Mouse (Mus musculus) C2C12 (cell line): ENCODE measurements around the gene Arhgef6. TPM values are rescaled to one million over a fixed set of nuclear protein-coding genes. Genes with fewer than 3 reads are reported as not detected.

Source experiments
- H3K27me3 ChIP-seq: one replicate; pipeline ENCODE4 v1.6.1; 2011; ENCODE audit not compliant: control insufficient read depth, insufficient read depth, insufficient read length
- H3K36me3 ChIP-seq: one replicate; pipeline ENCODE4 v1.6.1; 2011; ENCODE audit not compliant: control insufficient read depth, insufficient read depth
- H3K4me3 ChIP-seq: one replicate; pipeline ENCODE4 v1.5.1; 2011; ENCODE audit warnings: mild to moderate bottlenecking, control low read depth; ENCODE audit not compliant: poor library complexity, insufficient read depth, severe bottlenecking
- H3K79me2 ChIP-seq: one replicate; pipeline ENCODE4 v1.6.1; 2011; ENCODE audit not compliant: control insufficient read depth, insufficient read depth
- H3K79me3 ChIP-seq: one replicate; pipeline ENCODE4 v1.6.1; 2011; ENCODE audit warnings: low read depth, control low read depth
- H3ac ChIP-seq: one replicate; pipeline ENCODE3; 2011; ENCODE audit warnings: low read depth; ENCODE audit not compliant: control insufficient read depth, insufficient read length
- CEBPB ChIP-seq: IDR thresholded peaks from one replicate; pipeline ENCODE4 v1.6.1; 2011; ENCODE audit warnings: low read depth, mild to moderate bottlenecking, control low read depth, moderate library complexity
- CTCF ChIP-seq: IDR thresholded peaks from one replicate; pipeline ENCODE4 v1.5.1; 2011; ENCODE audit not compliant: control insufficient read depth, insufficient read depth, insufficient read length
- FOSL1 ChIP-seq: IDR thresholded peaks from one replicate; pipeline ENCODE4 v1.8.0; 2011; ENCODE audit warnings: mild to moderate bottlenecking, low read length; ENCODE audit not compliant: poor library complexity, insufficient read depth, severe bottlenecking
- MAX ChIP-seq: IDR thresholded peaks from one replicate; pipeline ENCODE4 v1.6.1; 2011; ENCODE audit warnings: mild to moderate bottlenecking, control low read depth
- MYOD1 ChIP-seq: IDR thresholded peaks from one replicate; pipeline ENCODE4 v1.6.1; 2011; ENCODE audit warnings: low read depth; ENCODE audit not compliant: control insufficient read depth, insufficient read length
- MYOG ChIP-seq: IDR thresholded peaks from one replicate; pipeline ENCODE4 v1.6.1; 2011; ENCODE audit not compliant: control insufficient read depth, insufficient read length; ENCODE audit errors: extremely low read depth
- USF1 ChIP-seq: IDR thresholded peaks from one replicate; pipeline ENCODE4 v1.6.1; 2011; ENCODE audit warnings: low read depth, mild to moderate bottlenecking, control low read depth, moderate library complexity
- polyA plus RNA-seq: library from polyadenylated mRNA; unstranded; fragments of >200 nt; fragmentation: generic; extraction: Trizol; gene quantifications from one replicate; pipeline ENCODE4 v1.2.1, GENCODE M21; 2012; ENCODE audit warnings: missing spikeins

The Arhgef6 gene
- polyA plus RNA-seq, 1 experiment: 1.3 TPM

GRCm38 (mm10) chrX:57182470-57182869 lies 156.1 kb downstream of the Arhgef6 start:
- Histone ChIP-seq H3K79me2 (no peaks in the 10 kb centered on the region), H3K27me3 (no peaks in the 10 kb centered on the region), H3K36me3 (no peaks in the 10 kb centered on the region), H3ac (no peak overlapping the region), H3K79me3 (no peaks in the 10 kb centered on the region), H3K4me3 (no peak overlapping the region)
- TF ChIP-seq USF1 (no peak), MYOG (no peak), MAX (no peak), CTCF (no peak), CEBPB (no peak), MYOD1 (no peak), FOSL1 (no peak)

Other genes starting within 250 kb of the Arhgef6 start
- gene Cd40lg, start 126.6 kb downstream of the Arhgef6 start, polyA plus RNA-seq: not detected
- gene Rbmx, start 54.3 kb upstream of the Arhgef6 start, polyA plus RNA-seq: 25.5 TPM
- 0.19 TPM for gene Gm364, start 70.4 kb upstream of the Arhgef6 start, polyA plus RNA-seq
- gene Gpr101, start 165.0 kb upstream of the Arhgef6 start, polyA plus RNA-seq: not detected